Comparison of ENCODE assay signal across 8 mouse cellular contexts in the genomic region with DNA sequence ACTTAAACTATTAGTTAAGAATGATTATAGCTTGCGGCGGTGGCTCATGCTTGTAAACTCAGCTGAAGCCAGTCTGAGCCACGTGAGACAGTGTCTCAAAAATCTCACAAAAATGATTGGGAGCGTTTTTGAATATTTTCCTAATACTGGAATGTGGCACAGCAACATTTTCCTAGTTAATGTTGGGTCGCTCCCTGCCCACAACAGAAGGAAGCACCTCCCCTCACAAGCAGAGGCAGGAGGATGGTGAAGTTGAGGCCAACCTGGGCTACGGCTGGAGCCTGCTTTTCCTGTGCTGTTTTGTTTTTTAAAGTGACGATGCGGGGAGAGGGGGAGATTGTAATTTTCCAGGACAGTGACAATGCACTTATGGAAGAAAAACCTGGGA. TPM values are rescaled to one million over a fixed set of nuclear protein-coding genes. Genes with fewer than 3 reads are reported as not detected.
DNase-seq lines count a peak whose midpoint lies in the region; ATAC-seq and TF ChIP-seq lines count a peak whose summit lies in the region.

No protein-coding gene starts in this region.

- no peaks in the 10 kb centered on the region for H3K27me3 ChIP-seq in kidney, adult 2 months (replicated peaks; ENCODE audit: control insufficient read depth, insufficient read depth, low read length)
- H3K27me3 ChIP-seq in embryonic facial prominence, embryonic 10.5 days (replicated peaks; ENCODE audit: low read depth, poor library complexity, severe bottlenecking), result no peaks in the 10 kb centered on the region
- no peaks in the 10 kb centered on the region for H3K27me3 ChIP-seq in hindbrain, embryonic 14.5 days (ENCODE audit: control insufficient read depth, insufficient read depth, low read length)
- no peaks in the 10 kb centered on the region for H3K27me3 ChIP-seq in liver, postnatal 0 days (ENCODE audit: insufficient read depth, low read length)

- peak overlapping the region; percentile 69 for H3K4me2 ChIP-seq in hindbrain, embryonic 14.5 days (replicated peaks)
- peak overlapping the region; percentile 72 for H3K4me2 ChIP-seq in liver, postnatal 0 days (ENCODE audit: low read depth, low read length)

- WGBS in kidney, adult 2 months, result 2% methylated on average over 8 of the region's 8 CpGs
- 11% methylated on average over 8 of the region's 8 CpGs for WGBS in embryonic facial prominence, embryonic 10.5 days
- 5% methylated on average over 8 of the region's 8 CpGs for WGBS in hindbrain, embryonic 14.5 days
- WGBS in liver, postnatal 0 days (ENCODE audit: insufficient replicate concordance), result 4% methylated on average over 8 of the region's 8 CpGs

- peak overlapping the region; percentile 93 for H3K27ac ChIP-seq in kidney, adult 2 months (ENCODE audit: insufficient read depth, low read depth, low read length)
- peak overlapping the region; percentile 97 for H3K27ac ChIP-seq in embryonic facial prominence, embryonic 10.5 days (replicated peaks)
- H3K27ac ChIP-seq in hindbrain, embryonic 14.5 days, result peak overlapping the region; percentile 96; the same call in 1 of the 2 replicates
- peak overlapping the region; percentile 87 for H3K27ac ChIP-seq in liver, postnatal 0 days (ENCODE audit: low read depth)

- no peak for TF ChIP-seq EP300 in liver, postnatal 0 days (IDR thresholded peaks at IDR 0.05; ENCODE audit: low read depth)

- DNase-seq in kidney, adult 2 months, result peak; percentile 47
- DNase-seq in kidney, postnatal 10 days, result no peak
- DNase-seq in embryonic facial prominence, embryonic 10.5 days (ENCODE audit: low spot score), result peak; percentile 37
- DNase-seq in hindbrain, embryonic 14.5 days (ENCODE audit: low spot score), result no peak
- DNase-seq in liver, postnatal 0 days, result peak; percentile 36
- no peak for DNase-seq in thymus, adult 18-20 months
- no peak for DNase-seq in ovary, postnatal 36 days (ENCODE audit: low spot score)
- DNase-seq in layer of hippocampus, postnatal 10 days (ENCODE audit: low spot score in 2 of 2), result no peak

- peak overlapping the region; percentile 79 for H3K4me3 ChIP-seq in kidney, adult 2 months (ENCODE audit: insufficient read depth, low read depth, low read length)
- H3K4me3 ChIP-seq in embryonic facial prominence, embryonic 10.5 days, result peak overlapping the region; percentile 81
- peak overlapping the region; percentile 57 for H3K4me3 ChIP-seq in hindbrain, embryonic 14.5 days (replicated peaks; ENCODE audit: low read length)
- peak overlapping the region; percentile 66 for H3K4me3 ChIP-seq in liver, postnatal 0 days (ENCODE audit: low read depth, low read length)

- peak overlapping the region; percentile 82 for H3K9ac ChIP-seq in hindbrain, embryonic 14.5 days
- peak overlapping the region; percentile 77 for H3K9ac ChIP-seq in liver, postnatal 0 days (replicated peaks)

- H3K9me3 ChIP-seq in embryonic facial prominence, embryonic 10.5 days, result no peaks in the 10 kb centered on the region
- no peaks in the 10 kb centered on the region for H3K9me3 ChIP-seq in hindbrain, embryonic 14.5 days (ENCODE audit: control insufficient read depth, low read length)
- H3K9me3 ChIP-seq in liver, postnatal 0 days (ENCODE audit: low read length), result no peaks in the 10 kb centered on the region

- H3K4me1 ChIP-seq in kidney, adult 2 months (ENCODE audit: control insufficient read depth, insufficient read depth, low read length), result peaks cover 13% of the 10 kb centered on the region; the same call in 1 of the 2 replicates
- H3K4me1 ChIP-seq in embryonic facial prominence, embryonic 10.5 days, result peaks cover 12% of the 10 kb centered on the region
- peaks cover 6% of the 10 kb centered on the region for H3K4me1 ChIP-seq in hindbrain, embryonic 14.5 days (replicated peaks; ENCODE audit: control insufficient read depth, insufficient read depth, low read length)
- H3K4me1 ChIP-seq in liver, postnatal 0 days (ENCODE audit: insufficient read depth), result peaks cover 9% of the 10 kb centered on the region

- no peaks in the 10 kb centered on the region; the same call in 1 of the 2 replicates for H3K36me3 ChIP-seq in kidney, adult 2 months (ENCODE audit: control insufficient read depth, insufficient read depth, low read length)
- H3K36me3 ChIP-seq in embryonic facial prominence, embryonic 10.5 days (replicated peaks), result peaks cover 63% of the 10 kb centered on the region
- peaks cover 34% of the 10 kb centered on the region for H3K36me3 ChIP-seq in hindbrain, embryonic 14.5 days (replicated peaks; ENCODE audit: control insufficient read depth, insufficient read depth)
- H3K36me3 ChIP-seq in liver, postnatal 0 days (replicated peaks; ENCODE audit: insufficient read depth, low read length), result peaks cover 29% of the 10 kb centered on the region

- TF ChIP-seq POLR2A in kidney, adult 2 months (IDR thresholded peaks at IDR 0.05; ENCODE audit: low read depth, low read length), result no peak

- no peak for ATAC-seq in hindbrain, embryonic 14.5 days (ENCODE audit: low FRiP score)
- peak; percentile 22 for ATAC-seq in liver, postnatal 0 days

- no peak for TF ChIP-seq CTCF in kidney, adult 2 months (conservative IDR thresholded peaks at IDR 0.05; ENCODE audit: insufficient read depth, insufficient read length, low read depth, low read length)
- TF ChIP-seq CTCF in liver, postnatal 0 days (IDR thresholded peaks at IDR 0.05; ENCODE audit: low read depth), result no peak

RNA-seq across cellular contexts. Expression of a gene that starts 0.7 kb away (rescaled TPM):
- polyA plus RNA-seq in kidney, adult 2 months (2012; rRNA removed), result 196 and 222 TPM in 2 replicates
- 86.2 and 89.0 TPM in 2 replicates for polyA plus RNA-seq in embryonic facial prominence, embryonic 10.5 days (2016; fragmentation: Nextera tagmentation; extraction: Ambion mirVana)
- polyA plus RNA-seq in hindbrain, embryonic 14.5 days (2014; fragmentation: Nextera tagmentation; extraction: Ambion mirVana), result 36.2 and 46.0 TPM in 2 replicates
- polyA plus RNA-seq in liver, postnatal 0 days (2015; fragmentation: Nextera tagmentation; extraction: Ambion mirVana), result 162 and 193 TPM in 2 replicates
- total RNA-seq in layer of hippocampus, postnatal 10 days (2021), result 10 to 100 TPM; 19.2 to 21.1 TPM

RNA-seq across cellular contexts. Expression of a gene that starts 12.8 kb away (rescaled TPM):
- 73.0 and 76.9 TPM in 2 replicates for polyA plus RNA-seq in kidney, adult 2 months (2012; rRNA removed)
- polyA plus RNA-seq in embryonic facial prominence, embryonic 10.5 days (2016; fragmentation: Nextera tagmentation; extraction: Ambion mirVana), result 471 and 476 TPM in 2 replicates
- 278 and 280 TPM in 2 replicates for polyA plus RNA-seq in hindbrain, embryonic 14.5 days (2014; fragmentation: Nextera tagmentation; extraction: Ambion mirVana)
- polyA plus RNA-seq in liver, postnatal 0 days (2015; fragmentation: Nextera tagmentation; extraction: Ambion mirVana), result 67.4 and 69.9 TPM in 2 replicates
- 100 to 1,000 TPM; 166 TPM for total RNA-seq in layer of hippocampus, postnatal 10 days (2021)

RNA-seq across cellular contexts. Expression of a gene that starts 15.7 kb away (rescaled TPM):
- 7.6 and 8.8 TPM in 2 replicates for polyA plus RNA-seq in kidney, adult 2 months (2012; rRNA removed)
- polyA plus RNA-seq in embryonic facial prominence, embryonic 10.5 days (2016; fragmentation: Nextera tagmentation; extraction: Ambion mirVana), result 2.5 and 3.6 TPM in 2 replicates
- polyA plus RNA-seq in hindbrain, embryonic 14.5 days (2014; fragmentation: Nextera tagmentation; extraction: Ambion mirVana), result 3.6 and 6.0 TPM in 2 replicates
- polyA plus RNA-seq in liver, postnatal 0 days (2015; fragmentation: Nextera tagmentation; extraction: Ambion mirVana), result 0.22 and 0.35 TPM in 2 replicates
- total RNA-seq in layer of hippocampus, postnatal 10 days (2021), result 1 to 10 TPM; 6.9 to 7.5 TPM

RNA-seq across cellular contexts. Expression of a gene that starts 42.9 kb away (rescaled TPM):
- polyA plus RNA-seq in kidney, adult 2 months (2012; rRNA removed), result 63.7 and 72.8 TPM in 2 replicates
- 35.5 and 36.6 TPM in 2 replicates for polyA plus RNA-seq in embryonic facial prominence, embryonic 10.5 days (2016; fragmentation: Nextera tagmentation; extraction: Ambion mirVana)
- 20.6 and 25.8 TPM in 2 replicates for polyA plus RNA-seq in hindbrain, embryonic 14.5 days (2014; fragmentation: Nextera tagmentation; extraction: Ambion mirVana)
- polyA plus RNA-seq in liver, postnatal 0 days (2015; fragmentation: Nextera tagmentation; extraction: Ambion mirVana), result 4.5 and 6.4 TPM in 2 replicates
- total RNA-seq in layer of hippocampus, postnatal 10 days (2021), result 10 to 100 TPM; 30.0 to 33.3 TPM

RNA-seq across cellular contexts. Expression of a gene that starts 43.0 kb away (rescaled TPM):
- 38.7 and 46.5 TPM in 2 replicates for polyA plus RNA-seq in kidney, adult 2 months (2012; rRNA removed)
- 71.0 and 72.8 TPM in 2 replicates for polyA plus RNA-seq in embryonic facial prominence, embryonic 10.5 days (2016; fragmentation: Nextera tagmentation; extraction: Ambion mirVana)
- polyA plus RNA-seq in hindbrain, embryonic 14.5 days (2014; fragmentation: Nextera tagmentation; extraction: Ambion mirVana), result 71.2 and 73.5 TPM in 2 replicates
- polyA plus RNA-seq in liver, postnatal 0 days (2015; fragmentation: Nextera tagmentation; extraction: Ambion mirVana), result 35.6 and 40.9 TPM in 2 replicates
- total RNA-seq in layer of hippocampus, postnatal 10 days (2021), result 10 to 100 TPM; 64.7 to 67.9 TPM

Comparison
In these comparisons a context has a peak if more than half of its experiments do, and no peak if none do; other contexts are left out.
1. DNase-seq: peak in kidney, adult 2 months (single experiment), embryonic facial prominence, embryonic 10.5 days (single experiment) and liver, postnatal 0 days (single experiment); none in kidney, postnatal 10 days (single experiment), hindbrain, embryonic 14.5 days (single experiment), thymus, adult 18-20 months (0 of 2), ovary, postnatal 36 days (single experiment) and layer of hippocampus, postnatal 10 days (0 of 2).
2. Peak in every context shown above with its lines, with median percentiles within 50 percentile points of each other: H3K27ac ChIP-seq and H3K4me3 ChIP-seq.